Mouse (Mus musculus): Measurements from ENCODE around the gene Spag16.

DNA sequence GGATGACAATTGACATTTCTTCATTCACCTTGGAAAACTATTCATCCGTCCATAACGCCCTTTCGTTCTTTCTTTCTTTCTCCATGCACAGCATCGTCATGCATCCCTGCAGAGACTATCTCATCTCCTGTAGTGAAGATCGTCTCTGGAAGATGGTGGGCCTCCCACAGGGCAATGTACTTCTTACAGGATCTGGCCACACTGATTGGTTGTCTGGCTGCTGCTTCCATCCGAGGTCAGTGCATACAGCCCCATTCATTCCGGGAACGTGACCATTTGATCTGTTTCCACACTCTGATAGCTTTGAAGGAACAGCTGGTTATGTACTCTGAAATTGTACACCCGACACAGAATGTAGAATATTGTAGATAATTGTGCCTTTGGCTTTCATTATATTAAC is 438.0 kb downstream of the Spag16 start:
- TF ChIP-seq CTCF (IDR thresholded peaks at IDR 0.05; ENCODE audit: extremely low read depth, insufficient read depth, low read length), result no peak
- TF ChIP-seq POLR2A (IDR thresholded peaks at IDR 0.05; ENCODE audit: extremely low read depth, insufficient read depth, low read length), result no peak
